Mouse (Mus musculus) spleen, adult 18-20 months (tissue): ENCODE measurements around the gene Tulp2.
A peak's percentile ranks its signal among the peaks of the same experiment; 100 is the strongest.
"Not testable (repeated sequence)": the region's sequence is repeated elsewhere in the genome, so short reads cannot be mapped to it uniquely, and the experiment has no call there.

Experiments
- DNase-seq, 2 experiments: peaks; one replicate each; pipeline ENCODE4 v3.0.0; 2022; ENCODE audit warnings: mixed read lengths in 2 of 2

The Tulp2 gene

DNA sequence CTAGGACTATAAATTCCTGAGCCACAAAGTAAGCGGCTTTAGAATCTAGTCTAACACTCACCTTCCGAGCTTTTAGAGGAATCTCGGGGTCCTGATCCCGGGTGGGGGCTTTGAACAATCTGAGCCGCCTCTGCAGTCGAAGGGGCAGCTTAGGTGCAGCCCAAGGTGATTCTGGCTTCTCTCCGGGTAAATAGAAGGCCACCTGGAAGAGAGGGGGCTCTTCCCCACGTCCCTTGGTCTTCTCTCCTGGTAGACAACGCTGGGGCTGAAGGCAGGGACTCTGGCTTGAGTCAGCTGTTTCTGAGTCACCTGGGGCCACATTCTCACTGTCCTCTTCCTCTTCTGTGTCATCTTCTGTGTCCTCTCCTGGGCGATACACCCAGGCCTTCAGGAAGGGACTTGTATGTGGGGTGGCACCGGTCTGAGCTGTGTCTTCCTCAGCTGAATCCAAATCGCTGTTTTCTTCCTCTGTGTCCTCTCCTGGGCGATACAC lies 42.0 kb downstream of the Tulp2 start:
- no peak for DNase-seq

DNA sequence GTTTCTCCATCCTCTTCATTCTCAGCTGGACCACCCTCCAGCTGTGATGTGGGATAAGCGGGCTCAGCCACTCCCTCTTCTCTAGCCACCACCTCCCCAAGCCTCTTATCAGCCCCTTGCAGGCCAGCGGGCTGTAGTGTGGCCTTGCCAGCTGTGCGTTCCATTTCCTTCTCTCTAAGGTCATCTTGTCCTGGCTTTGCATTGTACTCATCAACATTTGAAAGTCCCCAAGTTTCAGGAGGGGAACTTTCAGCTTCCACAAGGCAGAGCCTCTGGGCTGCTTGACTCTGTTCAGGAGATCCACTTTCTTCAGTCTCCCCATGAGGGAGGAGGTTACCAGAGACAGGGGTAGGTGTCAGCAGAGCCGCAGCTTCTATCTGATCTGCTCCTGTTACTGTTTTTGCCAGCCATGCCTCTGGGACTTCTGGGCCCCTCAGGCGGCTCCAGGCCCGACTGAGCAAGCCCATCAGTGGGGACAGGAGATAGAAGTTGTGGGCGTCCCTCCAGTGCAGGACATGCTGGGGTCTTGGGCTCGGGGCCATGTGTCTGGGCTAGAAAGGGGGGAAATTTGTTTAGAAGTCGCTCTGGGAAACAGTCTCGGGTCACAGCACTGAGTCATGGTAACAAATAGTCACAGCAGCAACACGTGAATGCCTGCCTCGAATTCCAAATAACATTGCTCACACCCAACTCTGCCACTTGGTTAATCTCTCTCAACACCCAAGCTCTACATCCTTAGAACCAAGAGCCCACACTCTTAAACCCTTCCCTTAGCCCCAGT lies 43.4 kb downstream of the Tulp2 start:
- DNase-seq = no peak

DNA sequence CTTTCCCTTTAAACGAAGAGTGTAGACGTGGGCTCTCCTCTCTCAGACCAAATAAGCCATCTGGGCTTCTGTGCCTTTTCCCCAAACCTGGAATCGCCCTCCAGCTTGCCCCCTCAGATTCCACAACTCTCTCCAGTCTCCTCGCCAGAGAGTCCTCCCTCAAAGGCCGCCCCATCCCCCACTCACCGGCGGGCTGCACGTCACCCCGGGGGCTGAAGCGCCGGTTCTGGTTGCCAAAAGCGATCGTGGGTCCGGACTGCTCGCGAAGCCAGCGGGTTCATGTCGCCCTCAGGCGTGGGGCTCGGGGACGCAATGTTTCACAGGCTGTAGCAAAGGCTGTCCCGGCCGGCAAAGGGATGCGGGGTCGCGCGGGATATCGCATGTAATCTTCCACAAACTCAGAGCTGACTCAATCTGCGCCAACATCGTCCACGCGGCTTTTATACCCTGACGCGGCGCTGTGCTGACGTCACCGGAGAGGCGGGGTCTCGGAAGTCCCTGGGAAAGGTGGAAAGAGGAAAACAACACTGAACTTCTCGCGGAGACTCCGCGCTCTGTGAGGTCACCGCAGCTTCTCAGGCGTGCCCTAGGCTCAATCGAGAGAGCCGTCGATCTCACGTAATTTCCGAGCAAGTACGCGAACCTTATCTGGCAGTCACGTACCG lies 44.3 kb downstream of the Tulp2 start, which contains the start of the genes Ppp1r15a and Plekha4:
TSS of gene Ppp1r15a (minus strand) at position 460 of the 665 bp plus-strand sequence.
TSS of gene Plekha4 (plus strand) at position 522 of the 665 bp plus-strand sequence.
- peak; percentile 90 to 96 for DNase-seq

DNA sequence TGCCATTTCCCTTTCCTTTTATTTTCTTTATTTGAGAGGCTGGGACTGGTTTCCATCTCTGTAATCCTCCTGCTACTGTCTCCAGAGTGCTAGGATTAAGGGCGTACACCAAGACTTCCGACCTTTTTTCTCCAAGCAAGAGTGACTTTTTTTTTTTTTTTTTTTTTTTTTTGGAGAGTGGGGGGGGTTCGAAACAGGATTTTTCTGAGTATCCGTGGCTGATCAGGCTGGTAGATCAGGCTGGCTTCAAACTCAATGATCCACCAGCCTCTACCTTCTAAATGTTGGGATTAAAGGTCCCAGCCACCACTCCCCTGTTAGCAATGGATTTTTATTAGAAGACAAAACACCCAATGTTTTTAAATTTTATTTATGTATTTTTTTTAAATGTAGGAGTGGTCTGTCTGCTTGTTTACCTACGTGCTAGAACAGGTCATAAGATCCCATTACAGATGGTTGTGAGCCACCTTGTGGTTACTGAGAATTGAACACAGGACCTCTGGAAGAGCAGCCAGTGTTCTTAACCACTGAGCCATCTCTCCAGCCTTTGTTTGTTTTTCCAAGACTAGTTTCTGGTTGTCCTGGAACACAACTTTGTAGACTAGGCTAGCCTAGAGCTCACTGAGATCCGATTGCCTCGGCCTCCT lies 44.9 kb downstream of the Tulp2 start:
- DNase-seq = no peak

DNA sequence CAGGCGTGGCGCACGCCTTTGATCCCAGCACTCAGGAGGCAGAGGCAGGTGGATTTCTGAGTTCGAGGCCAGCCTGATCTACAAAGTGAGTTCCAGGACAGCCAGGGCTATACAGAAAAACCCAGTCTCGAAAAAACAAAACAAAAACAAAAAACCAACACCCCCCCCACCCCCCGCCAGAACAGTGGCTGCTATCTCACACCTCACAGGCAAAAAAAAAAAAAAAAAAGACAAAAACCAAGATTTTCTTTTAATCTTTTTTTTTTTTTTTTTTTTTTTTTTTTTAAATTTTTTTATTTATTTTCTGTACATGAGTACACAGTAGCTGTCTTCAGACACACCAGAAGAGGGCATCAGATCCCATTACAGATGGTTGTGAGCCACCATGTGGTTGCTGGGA lies 45.5 kb downstream of the Tulp2 start:
- DNase-seq = not testable (repeated sequence)

DNA sequence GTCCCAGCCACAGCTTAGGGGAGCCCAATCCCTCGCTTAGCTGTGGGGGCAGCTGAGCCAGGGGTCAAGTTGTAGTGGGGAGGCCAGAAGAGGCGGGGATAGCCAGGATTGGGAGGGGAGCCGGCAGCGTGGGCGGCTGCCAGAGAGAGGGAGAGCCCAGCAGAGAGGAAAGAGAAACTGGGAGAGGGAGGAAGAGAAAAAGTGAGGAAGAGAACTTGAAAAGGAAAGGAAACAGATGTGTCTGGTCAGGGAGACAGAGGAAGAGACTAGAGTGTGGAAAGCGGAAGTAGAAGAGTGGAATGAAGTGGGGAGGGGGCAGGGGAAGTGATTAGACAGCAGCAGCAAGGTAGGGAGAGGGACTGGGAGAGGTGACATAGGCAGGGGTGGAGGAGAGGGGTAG lies 47.8 kb downstream of the Tulp2 start:
- DNase-seq = no peak

DNA sequence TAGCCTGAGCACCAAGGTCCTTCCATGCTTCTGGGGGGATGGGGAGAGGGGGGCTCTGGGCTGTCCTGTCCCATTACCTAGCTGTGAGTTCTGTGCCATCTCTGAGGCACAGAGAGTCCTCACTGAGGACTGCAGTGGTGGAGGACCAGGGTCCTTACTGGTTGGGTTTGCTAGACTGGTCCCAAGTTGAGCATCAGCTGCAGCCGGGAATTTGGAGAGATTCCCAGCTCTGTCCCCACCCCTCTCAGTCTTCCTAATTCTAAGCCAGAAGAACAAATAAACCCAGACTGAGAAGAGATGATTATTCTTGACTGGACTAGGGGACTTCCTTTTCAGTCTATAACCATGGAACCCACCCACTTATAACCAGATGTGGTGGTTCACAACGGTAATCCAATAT lies 49.0 kb downstream of the Tulp2 start:
- no peak for DNase-seq

DNA sequence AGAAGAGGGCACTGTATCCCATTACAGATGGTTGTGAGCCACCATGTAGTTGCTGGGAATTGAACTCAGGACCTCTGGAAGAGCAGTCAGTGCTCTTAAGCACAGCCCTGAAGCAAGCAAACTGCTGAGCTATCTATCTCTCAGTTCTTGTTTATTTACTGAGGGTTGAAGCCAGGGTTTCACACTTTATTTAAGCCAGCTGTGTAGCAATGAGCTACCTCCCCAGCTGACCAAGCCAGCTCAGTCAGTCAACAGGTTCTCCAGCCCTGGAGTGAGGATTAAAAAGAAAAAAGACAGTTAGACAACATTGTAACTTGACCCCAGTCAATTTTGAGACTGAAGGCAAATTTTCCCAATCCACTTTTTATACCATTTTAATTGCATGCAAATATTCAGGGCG lies 54.0 kb downstream of the Tulp2 start:
- DNase-seq = no peak

DNA sequence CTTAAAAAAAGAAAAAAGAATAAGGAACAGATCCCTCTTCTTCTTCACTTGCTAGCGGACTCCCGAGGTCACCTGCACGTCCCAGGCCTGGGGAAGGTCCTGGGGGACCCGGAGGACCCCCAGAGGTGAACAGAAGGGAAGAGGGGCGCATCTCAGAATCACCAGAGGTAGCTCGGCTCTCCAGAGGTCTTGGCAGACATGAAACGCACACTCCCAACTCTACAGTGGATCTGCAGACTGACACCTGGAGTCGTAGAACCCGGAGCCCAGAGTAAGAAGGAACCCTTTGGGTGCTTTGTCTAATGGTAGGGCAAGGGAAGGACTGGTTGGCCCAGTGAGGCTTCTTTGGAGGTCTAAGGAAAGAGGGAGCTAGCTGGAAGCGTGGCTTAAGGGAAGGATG lies 55.9 kb downstream of the Tulp2 start:
- DNase-seq = no peak

DNA sequence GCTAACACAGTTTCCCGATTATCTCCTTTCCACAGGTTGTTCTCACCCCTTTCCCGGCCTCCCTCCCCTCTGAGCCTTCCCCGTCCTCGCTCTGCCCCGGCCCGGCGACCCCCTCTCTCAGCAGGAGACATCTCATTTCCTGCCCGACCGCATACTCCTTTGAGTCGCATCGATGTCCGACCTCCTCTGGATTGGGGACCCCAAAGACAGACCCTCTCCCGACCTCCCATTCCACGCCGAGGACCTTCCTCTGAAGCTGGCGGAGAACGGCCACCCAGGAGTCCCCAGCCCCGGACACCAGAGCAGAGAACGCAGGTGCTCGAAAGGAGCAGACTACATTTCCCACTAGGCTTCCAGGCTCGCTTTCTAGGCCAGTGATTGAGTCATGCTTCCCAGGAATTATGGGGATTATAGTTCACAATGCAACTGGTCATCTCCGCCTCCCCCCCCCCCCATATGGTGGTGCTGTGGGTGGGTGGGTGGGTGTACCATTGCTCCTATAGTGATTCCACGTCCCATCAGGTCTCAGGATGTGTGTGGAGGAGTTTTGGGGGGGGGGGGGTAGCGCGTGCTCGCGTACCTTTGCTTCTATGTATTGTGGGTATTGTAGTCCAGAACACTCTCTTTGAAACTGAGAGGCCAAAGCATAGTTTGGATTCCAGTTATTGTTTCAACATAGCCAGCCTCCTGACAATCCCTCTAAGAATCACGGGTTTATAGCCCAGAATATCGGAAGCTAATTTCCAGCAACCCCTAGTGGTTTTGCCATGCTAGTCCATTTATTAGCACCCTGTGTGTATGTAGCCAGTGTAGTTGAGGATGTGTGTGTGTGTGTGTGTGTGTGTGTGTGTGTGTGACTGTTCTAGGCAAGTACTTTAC lies 56.7 kb downstream of the Tulp2 start:
- DNase-seq = no peak

DNA sequence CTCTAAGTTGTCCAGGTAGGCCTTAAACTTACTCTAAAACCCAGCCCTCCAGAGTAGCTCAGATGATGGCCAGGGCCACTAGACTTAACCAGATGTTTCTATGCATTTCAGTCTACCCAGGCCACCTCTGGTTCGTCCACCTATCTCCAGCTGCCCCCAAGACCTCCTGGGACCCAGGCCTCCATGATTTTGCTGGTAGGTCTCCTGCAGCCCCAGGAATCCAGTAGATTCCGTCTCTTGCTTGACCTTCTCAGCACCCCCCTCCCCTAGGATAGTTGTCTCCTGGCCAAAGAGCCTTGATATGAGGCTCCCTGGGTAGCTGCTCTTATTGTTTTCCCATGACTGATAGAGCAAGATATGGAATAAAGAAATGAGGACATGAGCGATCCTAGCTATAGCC lies 57.4 kb downstream of the Tulp2 start:
- DNase-seq = no peak

DNA sequence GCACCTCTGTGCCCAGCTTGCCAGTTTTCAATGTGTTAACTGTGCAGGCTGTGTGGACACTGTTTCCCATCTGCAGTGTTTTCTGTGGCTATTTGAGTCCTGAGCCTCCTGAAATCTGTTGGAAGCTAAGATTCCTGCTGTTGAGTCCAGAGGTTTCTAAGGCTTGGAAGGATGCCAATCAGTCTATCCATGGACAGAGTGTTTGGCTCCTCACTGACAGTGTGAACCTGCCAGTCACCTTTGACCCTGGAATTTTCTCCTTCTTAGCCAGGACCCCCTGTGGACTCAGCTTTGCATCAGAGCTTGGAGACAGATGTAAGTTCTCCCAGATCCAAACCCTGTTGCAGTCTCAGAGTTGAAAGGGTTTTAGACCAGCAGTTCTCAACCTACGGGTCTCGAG lies 58.5 kb downstream of the Tulp2 start:
- no peak for DNase-seq

DNA sequence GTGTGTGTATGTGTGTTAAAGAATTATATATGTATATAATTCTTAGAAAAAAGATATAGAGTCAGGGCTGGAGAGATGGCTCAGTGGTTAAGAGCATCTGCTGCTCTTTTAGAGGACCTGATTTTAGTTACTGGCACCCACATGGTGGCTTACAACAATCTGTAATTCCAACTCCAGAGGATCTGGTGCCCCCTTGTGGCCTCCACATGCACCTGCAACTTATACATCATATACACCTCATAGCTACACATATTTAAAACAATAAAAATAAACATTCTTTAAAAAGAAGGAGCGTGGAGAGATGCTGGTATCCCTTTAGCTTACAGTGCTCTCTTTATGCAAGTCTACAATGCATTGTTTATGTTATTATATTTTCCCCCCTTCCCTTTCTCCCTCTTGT lies 62.8 kb downstream of the Tulp2 start:
- DNase-seq = no peak

DNA sequence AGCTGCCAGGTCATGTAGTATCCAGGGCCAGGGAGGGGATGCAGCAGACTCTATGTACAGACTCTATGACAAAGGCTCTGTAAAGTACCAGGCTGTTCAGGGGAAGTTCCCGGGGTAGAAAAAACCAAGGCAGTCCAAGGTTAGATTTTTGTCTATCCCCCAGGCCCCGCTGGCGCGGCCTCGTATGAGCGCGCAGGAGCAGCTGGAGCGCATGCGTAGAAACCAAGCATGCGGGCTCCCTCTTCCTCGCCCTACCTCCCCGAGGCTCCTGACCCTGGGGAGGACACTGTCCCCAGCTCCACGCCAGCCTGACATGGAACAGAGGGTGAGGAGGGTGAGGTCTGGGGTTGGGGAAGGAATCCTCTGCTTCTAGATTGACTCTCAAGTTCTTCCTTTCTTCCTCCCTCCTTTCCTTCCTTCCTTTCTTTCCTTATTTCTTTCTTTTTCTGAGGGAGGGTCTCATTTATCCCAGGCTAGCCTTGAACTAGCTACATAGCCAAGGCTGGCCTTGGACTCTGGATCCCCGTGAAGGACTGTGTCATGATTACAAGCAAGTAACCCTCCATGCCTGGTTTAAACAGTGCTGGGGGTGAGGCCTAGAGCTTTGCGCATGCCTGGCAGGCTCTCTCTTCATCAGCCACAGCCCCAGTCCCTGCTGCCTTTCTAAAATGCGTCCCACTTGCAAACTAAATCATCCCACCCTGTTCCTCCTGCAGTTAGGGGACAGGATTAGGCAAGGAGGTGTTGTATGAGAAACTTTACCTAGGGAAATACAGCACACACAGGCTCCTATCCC lies 68.2 kb downstream of the Tulp2 start:
- DNase-seq = no peak

DNA sequence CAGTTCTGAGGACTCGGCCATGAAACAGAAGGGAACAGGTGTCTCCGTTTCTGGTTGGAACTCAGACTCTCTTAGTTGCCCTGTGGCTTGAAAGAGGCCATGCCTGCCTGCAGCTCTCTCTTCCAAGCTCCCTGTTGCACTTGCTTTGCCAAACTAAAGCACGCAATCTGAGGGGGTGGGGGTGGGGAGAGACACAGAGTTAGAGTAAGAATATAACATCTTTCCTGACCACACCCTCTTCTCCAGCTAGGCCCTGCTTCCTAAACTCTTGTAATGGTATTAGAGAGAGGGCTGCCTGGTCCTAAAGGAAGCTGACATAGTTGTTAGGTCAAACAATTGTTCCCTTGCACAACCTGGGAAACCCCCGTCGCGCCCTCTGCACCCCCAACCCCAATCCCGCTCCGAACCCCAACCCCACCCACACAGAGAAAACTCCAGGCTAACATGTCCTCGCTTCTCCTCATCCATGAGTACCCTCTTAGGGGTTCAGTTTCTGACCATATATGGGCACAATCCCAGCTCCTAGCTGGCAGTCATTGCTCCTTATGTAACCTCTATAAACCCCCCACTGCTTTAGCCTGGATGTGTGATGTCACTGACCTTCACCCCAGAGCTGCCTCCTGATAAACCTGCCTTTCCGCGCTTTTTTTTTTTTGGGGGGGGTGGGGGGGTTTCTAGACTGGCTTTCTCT lies 69.3 kb downstream of the Tulp2 start:
- no peak for DNase-seq

DNA sequence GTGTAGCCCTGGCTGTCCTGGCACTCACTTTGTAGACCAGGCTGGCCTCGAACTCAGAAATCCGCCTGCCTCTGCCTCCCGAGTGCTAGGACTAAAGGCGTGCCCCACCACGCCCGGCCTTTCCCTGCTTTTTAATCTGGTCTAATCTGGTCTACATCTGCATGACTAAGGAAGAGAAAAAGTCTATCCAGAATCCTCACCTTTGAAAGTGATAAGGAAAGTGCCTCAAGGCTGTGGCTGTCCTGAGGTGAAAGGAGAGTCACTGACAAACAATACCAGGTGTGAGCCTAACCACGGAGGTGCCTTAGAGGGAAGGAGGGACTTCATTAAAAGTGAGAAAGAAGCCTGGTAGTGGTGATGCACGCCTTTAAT lies 69.8 kb downstream of the Tulp2 start:
- no peak for DNase-seq

DNA sequence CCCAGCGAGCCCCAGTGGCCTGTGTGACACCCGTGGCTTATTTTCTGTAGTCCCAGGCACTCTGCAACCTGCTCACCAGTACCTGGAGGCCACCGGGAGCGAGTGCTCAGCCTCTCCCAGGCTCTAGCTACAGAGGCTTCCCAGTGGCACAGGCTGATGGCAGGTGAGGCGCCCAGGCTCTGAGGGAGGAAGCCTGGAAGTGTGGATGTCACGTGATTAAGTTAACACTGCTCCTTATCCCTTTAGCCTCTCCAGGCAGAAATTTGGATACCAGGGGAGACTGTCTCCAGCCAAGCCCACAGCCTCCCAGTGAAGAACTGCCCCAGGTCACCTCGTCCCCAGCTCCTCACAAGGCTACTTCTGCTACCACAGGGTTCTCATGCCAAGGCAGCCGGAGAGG lies 71.8 kb downstream of the Tulp2 start:
- no peak for DNase-seq

DNA sequence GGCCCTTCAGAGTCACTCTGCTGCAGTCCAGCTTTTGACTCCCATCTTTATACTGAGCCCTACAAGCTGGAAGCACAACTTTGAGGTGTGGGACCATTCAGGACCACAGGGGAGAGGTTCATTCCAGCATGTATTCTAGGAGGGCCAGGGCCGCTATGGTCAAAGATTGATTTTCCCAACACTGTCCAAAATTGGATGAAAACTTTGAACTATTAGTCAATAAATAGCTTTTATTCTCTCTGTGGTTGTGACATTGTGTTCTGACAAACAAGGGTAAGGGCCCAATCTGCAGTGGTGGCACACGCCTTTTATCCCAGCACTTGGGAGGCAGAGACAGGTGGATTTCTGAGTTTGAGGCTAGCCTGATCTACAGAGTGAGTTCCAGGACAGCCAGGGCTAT lies 72.3 kb downstream of the Tulp2 start:
- DNase-seq = no peak

DNA sequence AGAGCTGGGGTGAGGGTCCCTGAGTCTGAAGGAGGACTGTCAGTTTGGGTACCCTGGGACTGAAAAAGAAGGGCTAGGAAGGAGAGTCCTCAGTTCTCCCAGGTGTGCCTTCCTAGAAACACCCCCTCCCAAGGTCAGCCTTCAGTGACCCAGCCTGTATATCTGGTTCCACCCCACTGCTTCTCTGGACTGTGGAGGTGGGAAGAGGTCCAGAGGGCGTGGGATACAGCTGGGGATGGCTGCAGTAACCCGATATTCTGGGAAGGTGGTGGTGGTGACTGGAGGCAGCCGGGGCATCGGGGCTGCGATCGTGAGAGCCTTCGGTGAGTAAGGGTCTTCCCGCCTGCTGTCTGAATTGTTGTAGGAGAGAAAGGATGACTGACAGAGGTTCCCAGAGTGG lies 73.1 kb downstream of the Tulp2 start, which contains the start of gene Hsd17b14:
TSS of gene Hsd17b14 (plus strand) at position 150 of the 400 bp plus-strand sequence.
- DNase-seq = no peak

DNA sequence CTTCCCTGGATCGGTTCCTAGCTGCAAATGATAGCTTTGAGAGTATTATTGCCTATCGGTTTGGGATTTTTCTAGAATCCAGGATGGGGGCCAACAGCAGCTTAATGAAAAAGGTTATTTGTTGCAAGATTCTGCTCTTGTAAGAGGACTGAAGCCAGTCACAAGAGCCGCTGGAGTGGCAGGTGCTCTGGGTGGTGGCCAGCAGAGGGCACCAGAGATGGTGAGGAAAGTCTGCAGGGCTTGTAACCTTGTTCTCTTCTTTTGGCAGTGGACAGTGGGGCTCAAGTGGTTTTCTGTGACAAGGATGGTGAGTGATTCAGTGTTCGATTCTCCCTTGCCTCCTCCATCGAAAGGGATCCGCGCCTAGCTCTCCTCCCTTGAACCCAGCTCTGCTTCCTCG lies 74.1 kb downstream of the Tulp2 start:
- peak; percentile 64 to 83 for DNase-seq

DNA sequence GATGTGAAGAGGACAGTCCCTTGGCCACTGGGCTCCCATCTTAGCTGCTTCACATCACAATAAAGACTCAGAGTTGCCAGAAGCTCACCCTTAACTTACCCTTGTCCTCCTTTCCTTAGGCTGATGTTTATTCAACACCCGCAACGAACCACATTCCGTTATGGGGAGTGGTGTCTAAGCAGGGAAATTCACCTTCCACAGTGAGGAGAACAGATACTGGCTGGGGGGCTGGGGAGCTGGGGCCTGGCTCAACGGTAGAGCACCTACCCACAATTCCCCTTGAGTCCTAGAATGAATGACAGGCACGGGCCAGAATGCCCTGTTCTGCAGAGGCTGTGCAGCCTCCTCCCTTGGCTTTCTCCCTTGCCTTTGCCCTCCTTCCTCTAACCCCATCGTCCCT lies 77.2 kb downstream of the Tulp2 start:
- DNase-seq = no peak
